Mouse (Mus musculus) heart, postnatal 10 days (tissue): ENCODE data around the gene Foxe1. TPM values are rescaled to one million over a fixed set of nuclear protein-coding genes. Genes with fewer than 3 reads are reported as not detected.

Experiments
- DNase-seq, 2 experiments: peaks; one replicate each; pipeline ENCODE4 v3.0.0; 2021
- intact Hi-C: fragments of 180-260 bp; cut with DNase I; formaldehyde crosslinking; loops from one replicate; pipeline ENCODE4 v1.15.1; 2025
- total RNA-seq, 2 experiments: library from RNA; stranded (reverse); gene quantifications; 2 replicates each; pipeline ENCODE4 v1.2.3; 2021

Gene Foxe1
- not detected for total RNA-seq

- intact Hi-C loops = no loop called here
- DNase-seq = peak in 1 of 2 experiments; percentile 6
Observed at GRCm38 (mm10) chr4:46343596-46344260, at the start of gene Foxe1. Gene Foxe1, plus strand, starts transcription at chr4:46343609.

GRCm38 (mm10) chr4:46304071-46304470, 39.3 kb upstream of the Foxe1 start:
- DNase-seq = peak; percentile 86 to 89
- intact Hi-C loops = loop anchor here (5.0 kb wide), 1 partner anchor 102 kb away; no protein-coding TSS in a partner anchor

- peak; percentile 89 to 90 for DNase-seq
- intact Hi-C loops = loop anchor here (5.0 kb wide), 1 partner anchor 103 kb away; no protein-coding TSS in a partner anchor
Observed at GRCm38 (mm10) chr4:46304757-46305384, 38.5 kb upstream of the Foxe1 start.

GRCm38 (mm10) chr4:46305436-46305835, 38.0 kb upstream of the Foxe1 start:
- DNase-seq = no peak

GRCm38 (mm10) chr4:46307341-46307740, 36.1 kb upstream of the Foxe1 start:
- intact Hi-C loops = no loop called here
- peak; percentile 87 for DNase-seq

More at GRCm38 (mm10) chr4:46305436-46305835, 38.0 kb upstream of the Foxe1 start:
- intact Hi-C loops = no loop called here

- intact Hi-C loops = no loop called here
- DNase-seq = no peak
Observed at GRCm38 (mm10) chr4:46307869-46308268, 35.5 kb upstream of the Foxe1 start.

- intact Hi-C loops = no loop called here
- DNase-seq = no peak
Observed at GRCm38 (mm10) chr4:46311631-46312030, 31.8 kb upstream of the Foxe1 start.

- intact Hi-C loops = no loop called here
- no peak for DNase-seq
Observed at GRCm38 (mm10) chr4:46321730-46322389, 21.5 kb upstream of the Foxe1 start.

- intact Hi-C loops = no loop called here
- no peak for DNase-seq
Observed at GRCm38 (mm10) chr4:46322715-46323114, 20.7 kb upstream of the Foxe1 start.

GRCm38 (mm10) chr4:46328906-46329305, 14.5 kb upstream of the Foxe1 start:
- DNase-seq = no peak
- intact Hi-C loops = no loop called here

- intact Hi-C loops = no loop called here
- DNase-seq = no peak
Observed at GRCm38 (mm10) chr4:46335846-46336245, 7.6 kb upstream of the Foxe1 start.

- peak in 1 of 2 experiments; percentile 27 for DNase-seq
- intact Hi-C loops = no loop called here
Observed at GRCm38 (mm10) chr4:46337990-46338389, 5.4 kb upstream of the Foxe1 start.

- intact Hi-C loops = no loop called here
Observed at GRCm38 (mm10) chr4:46339026-46339425, 4.4 kb upstream of the Foxe1 start.

GRCm38 (mm10) chr4:46339584-46339983, 3.8 kb upstream of the Foxe1 start:
- peak in 1 of 2 experiments; percentile 10 for DNase-seq
- intact Hi-C loops = no loop called here

More at GRCm38 (mm10) chr4:46339026-46339425, 4.4 kb upstream of the Foxe1 start:
- no peak for DNase-seq

GRCm38 (mm10) chr4:46341831-46342680, 1.4 kb upstream of the Foxe1 start:
- DNase-seq = no peak
- intact Hi-C loops = no loop called here

- peak in 1 of 2 experiments; percentile 14 for DNase-seq
- intact Hi-C loops = no loop called here
Observed at GRCm38 (mm10) chr4:46342711-46343286, 610 bp upstream of the Foxe1 start.

GRCm38 (mm10) chr4:46344288-46344687, 879 bp downstream of the Foxe1 start:
- intact Hi-C loops = no loop called here
- DNase-seq = peak in 1 of 2 experiments; percentile 31

- DNase-seq = no peak
- intact Hi-C loops = no loop called here
Observed at GRCm38 (mm10) chr4:46345056-46345772, 1.8 kb downstream of the Foxe1 start.

- peak in 1 of 2 experiments; percentile 4 for DNase-seq
- intact Hi-C loops = no loop called here
Observed at GRCm38 (mm10) chr4:46345773-46346100, 2.3 kb downstream of the Foxe1 start.

GRCm38 (mm10) chr4:46346221-46346620, 2.8 kb downstream of the Foxe1 start:
- no peak for DNase-seq
- intact Hi-C loops = no loop called here
